Mouse (Mus musculus) spleen, postnatal 36 days (tissue): ENCODE data around the gene Oxld1.
A peak's percentile ranks its signal among the peaks of the same experiment; 100 is the strongest.

Experiments
- DNase-seq, 2 experiments: peaks; one replicate each; pipeline ENCODE4 v3.0.0; 2022; ENCODE audit warnings: low spot score in 2 of 2, mixed read lengths in 1 of 2

The Oxld1 gene

GRCm38 (mm10) chr11:120483448-120483934, 25.6 kb upstream of the Oxld1 start:
- DNase-seq: no peak

- DNase-seq: no peak
Observed at GRCm38 (mm10) chr11:120472052-120472451, 14.2 kb upstream of the Oxld1 start.

DNA sequence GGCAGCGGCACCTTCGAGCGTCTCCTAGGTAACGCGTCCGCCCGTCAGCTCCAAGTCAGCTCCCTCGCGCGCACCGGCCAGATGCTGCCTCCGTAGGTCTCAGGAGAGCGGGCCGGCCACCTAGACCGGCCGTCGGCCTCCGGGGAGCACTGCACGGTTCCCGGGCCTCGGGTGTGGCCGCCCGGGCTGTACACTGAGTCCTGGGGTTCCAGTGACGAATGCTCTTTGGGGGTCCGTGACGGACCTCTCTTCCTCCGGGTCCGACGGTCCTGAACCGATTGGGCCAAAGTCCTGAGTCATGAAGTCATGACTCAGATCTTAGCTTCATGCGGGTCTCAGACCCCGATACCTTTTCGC, 9.8 kb upstream of the Oxld1 start:
- no peak for DNase-seq

DNA sequence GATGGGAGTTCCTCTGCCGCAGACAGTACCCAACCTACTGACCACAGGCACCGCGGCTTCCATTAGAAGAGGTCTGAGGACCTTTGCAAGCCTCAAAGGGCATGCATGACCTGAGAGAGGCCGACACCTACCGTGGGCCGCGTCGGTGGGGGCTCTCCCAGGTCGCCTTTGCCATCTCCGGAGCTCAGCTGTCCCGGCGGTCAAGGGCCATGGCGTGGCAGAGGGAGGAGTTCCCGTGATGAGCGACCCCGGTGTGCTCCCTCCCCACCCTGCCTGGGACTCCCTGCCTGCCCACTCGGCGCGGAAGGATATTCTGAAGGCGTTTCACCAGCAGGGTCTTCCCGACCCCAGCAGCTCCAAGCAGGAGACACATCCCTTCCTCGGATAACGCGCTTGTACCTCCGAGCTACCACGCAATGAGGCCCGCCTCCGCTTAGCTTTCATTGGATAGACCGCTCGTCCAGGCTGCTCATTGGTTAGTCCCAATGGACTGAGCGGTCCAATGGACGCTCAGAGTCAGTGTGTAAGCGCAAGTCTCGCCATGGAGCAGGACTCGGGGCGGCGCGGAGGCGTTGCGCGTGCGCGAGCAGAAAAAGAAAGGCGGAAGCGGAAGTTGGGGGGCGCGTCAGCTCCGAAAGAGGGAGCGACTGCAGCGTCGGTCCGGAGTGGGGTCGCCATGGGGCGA, 9.3 kb upstream of the Oxld1 start, which contains the start of gene Arl16:
TSS of gene Arl16 (minus strand) at position 557 of the 685 bp plus-strand sequence.
- DNase-seq: peak; percentile 95

DNA sequence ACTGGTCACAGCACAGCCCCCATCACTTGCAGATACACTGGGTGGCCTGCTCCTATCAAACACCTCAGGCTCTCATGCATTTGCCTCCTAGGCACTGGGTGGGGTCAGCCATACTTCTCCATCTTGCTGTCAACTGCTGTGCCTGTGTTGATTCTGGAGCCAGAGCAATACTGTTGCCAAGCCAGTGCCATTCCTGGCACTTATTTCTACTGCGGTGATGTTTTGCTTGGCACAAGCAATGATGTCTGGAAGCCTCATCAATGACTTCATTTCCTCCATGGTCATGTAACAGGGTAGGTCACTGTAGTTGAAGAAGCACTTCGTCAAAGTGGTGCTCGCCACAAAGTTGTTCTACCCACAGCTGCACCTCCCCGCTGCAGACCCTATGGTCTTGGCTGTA, 7.7 kb upstream of the Oxld1 start:
- no peak for DNase-seq

DNA sequence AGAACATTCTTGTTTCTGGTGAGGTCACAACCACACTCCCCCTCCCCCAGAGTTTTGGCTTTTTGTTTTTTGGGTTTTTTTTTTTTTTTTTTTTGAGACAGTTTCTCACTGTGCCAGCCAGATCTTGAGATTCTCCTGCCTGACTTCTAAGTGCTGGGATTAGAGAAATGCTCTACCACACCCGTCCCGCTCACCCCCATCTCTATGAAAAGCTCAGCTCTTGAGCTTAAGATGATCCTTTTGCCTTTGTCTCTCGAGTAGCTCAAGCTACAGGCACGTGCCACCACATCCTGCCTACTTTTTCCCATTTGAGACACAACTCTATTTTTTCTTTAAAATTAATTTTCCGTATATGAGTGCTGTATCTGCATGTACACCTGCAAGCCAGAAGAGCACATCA, 6.5 kb upstream of the Oxld1 start:
- no peak for DNase-seq

DNA sequence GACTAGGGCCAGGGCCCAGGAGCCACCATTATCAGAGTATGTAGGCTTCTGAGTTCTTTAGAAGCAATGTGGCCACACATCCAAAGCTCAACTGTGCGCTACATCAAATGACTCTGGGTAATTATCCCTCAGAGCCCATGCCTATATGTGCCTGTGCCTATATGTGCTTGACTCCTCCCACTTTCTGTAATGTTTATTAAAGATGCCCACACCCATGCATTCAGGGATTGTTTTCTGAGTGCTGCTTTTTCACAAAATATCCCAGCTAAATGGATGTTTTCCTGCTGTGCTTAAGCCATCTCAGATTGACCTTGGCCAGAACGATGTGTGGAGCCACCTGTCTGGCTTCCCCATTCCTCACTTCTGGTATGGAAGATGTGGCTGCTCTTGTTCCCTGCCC, 5.7 kb upstream of the Oxld1 start:
- DNase-seq: no peak

GRCm38 (mm10) chr11:120458847-120459597, 1.2 kb upstream of the Oxld1 start:
- DNase-seq: no peak

DNA sequence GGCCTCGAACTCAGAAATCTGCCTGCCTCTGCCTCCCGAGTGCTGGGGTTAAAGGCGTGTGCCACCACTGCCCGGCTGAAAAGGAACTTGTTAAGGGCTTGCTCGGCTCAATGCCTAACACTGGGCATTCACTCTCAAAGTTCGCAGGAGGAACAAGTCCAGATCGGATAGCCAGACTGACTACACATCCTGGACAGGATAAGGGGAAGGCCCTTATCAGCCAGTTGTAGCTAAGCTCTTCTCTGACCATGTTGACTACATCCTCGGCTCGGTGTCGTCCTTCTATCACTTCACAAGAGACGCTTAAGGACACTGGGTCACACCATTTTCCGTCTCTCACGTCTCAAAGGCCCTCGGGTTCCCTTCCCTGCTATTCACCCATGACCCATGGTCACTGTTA, 498 bp downstream of the Oxld1 start:
- no peak for DNase-seq

DNA sequence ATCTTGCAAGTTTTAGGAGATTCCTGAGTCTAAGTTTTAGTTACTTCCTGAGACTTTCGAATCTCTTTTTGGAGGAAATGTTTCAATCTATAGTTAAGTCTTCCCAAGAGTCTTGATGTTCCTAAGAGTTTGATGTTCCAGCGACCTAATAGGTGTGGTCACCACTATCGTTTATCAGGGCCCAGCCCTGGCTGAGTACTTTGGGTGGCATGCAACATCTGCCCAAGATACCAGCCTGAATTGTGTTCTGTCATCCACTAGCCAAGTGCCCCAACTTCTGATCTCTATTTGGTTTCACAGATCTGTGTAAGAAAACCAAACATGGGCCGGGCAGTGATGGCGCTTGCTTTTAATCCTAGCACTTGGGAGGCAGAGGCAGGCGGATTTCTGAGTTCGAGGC, 2.5 kb downstream of the Oxld1 start:
- no peak for DNase-seq

GRCm38 (mm10) chr11:120454965-120455364, 2.9 kb downstream of the Oxld1 start:
- no peak for DNase-seq

GRCm38 (mm10) chr11:120453306-120453705, 4.6 kb downstream of the Oxld1 start, which contains the start of gene Pde6g:
TSS of gene Pde6g (minus strand) at chr11:120453500.
- no peak for DNase-seq

- no peak for DNase-seq
Observed at GRCm38 (mm10) chr11:120452246-120452645, 5.6 kb downstream of the Oxld1 start.

DNA sequence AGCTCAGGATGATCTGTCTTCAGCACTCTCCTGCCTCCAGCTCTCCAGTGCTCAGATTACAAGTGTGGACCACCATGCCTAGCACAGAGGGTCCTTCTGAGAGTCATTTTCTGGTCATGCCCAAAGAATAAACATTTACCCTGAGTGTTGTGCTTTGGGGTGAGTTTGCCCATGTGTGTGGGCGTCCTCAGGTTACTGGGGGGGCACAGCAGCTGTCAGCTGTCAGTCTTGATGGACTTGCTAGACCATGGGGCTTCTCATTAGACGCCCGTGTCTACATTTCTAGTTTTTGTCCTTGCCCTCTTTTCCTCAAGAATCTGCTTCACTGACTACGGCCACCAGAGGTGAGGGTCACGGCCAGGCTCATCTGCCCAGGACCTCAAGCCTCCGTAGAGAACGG, 10.7 kb downstream of the Oxld1 start:
- no peak for DNase-seq

DNA sequence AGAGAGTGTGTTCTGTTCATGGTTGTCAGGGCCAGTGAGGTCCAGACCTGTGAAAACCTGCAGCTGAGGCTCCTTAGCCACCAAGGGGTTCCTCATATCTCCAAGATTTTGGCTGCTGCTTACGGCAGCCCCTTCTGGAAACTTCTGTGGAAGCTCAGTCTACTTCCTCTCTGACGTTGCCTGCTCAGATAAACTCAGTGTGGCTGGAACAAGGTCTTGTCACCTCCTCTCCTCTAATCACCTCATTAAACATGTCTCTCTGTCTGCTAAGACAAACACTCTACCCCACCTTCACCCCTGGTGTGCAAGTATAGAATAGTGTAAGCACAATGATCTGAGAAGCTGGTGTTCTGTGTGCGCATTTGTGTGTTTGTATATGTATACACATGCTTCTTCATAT, 12.4 kb downstream of the Oxld1 start:
- no peak for DNase-seq

DNA sequence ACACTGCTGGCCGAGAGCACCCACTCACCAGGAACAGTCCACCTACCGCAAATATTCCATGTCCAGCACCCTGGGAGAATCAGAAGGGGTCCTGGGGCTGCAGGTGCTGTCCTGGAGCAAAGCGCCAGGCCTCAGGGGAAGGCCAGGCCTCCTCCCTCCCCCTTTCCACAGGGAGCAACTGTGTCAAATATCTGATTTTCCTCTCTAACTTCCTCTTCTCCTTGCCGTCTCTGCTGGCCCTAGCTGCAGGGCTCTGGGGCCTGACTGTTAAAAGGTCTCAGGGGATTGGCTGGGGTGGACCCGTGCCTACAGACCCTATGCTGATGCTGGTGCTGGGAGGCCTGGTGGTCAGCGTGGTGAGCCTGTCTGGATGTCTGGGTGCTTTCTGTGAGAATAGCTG, 13.8 kb downstream of the Oxld1 start:
- no peak for DNase-seq

- no peak for DNase-seq
Observed at GRCm38 (mm10) chr11:120442765-120443280, 15.0 kb downstream of the Oxld1 start.

DNA sequence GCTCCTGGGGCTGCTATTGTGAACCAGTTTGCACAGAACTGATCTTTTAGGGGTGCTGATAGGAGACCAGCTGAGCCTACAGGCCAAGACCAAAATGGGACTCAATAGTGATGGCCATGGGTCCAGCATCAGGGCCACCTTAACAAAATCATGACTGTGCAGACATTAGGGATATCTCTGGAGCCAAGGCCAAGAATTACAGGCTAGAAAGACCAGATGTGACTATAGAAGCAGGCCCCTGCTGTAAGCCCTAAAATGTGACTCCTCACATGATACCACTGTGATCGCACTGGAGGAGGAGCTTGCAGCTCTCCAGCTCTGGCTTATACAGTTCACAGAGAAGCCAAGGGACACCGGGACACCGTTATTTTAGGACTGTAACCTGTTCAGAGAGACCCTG, 15.5 kb downstream of the Oxld1 start, which contains the start of gene Tspan10:
TSS of gene Tspan10 (plus strand) at position 301 of the 400 bp plus-strand sequence.
- DNase-seq: no peak

DNA sequence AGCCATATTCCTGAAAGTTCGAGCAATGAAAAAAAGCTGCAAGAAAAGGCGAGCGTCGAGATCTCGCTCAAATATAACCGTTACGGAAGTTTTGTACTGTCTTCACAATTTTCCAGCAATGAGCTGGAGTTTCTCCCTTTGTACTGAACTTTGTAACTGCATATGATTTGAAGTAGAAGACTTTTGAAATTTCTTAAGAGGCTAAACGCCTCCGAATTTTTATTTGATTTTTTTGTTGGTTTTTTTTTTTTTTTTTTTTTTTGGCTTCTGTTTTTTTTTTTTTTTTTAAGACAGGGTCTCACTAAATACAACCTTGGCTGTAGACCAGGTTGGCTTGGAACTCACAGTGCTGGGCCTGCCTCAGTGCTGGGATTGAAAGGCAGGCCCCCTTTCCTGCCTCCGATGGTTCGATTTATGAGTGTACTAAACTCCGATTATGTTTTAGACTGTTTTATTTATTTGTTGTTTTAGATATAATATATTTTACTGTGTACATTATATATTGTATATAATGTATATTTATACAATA, 19.9 kb downstream of the Oxld1 start:
- no peak for DNase-seq

DNA sequence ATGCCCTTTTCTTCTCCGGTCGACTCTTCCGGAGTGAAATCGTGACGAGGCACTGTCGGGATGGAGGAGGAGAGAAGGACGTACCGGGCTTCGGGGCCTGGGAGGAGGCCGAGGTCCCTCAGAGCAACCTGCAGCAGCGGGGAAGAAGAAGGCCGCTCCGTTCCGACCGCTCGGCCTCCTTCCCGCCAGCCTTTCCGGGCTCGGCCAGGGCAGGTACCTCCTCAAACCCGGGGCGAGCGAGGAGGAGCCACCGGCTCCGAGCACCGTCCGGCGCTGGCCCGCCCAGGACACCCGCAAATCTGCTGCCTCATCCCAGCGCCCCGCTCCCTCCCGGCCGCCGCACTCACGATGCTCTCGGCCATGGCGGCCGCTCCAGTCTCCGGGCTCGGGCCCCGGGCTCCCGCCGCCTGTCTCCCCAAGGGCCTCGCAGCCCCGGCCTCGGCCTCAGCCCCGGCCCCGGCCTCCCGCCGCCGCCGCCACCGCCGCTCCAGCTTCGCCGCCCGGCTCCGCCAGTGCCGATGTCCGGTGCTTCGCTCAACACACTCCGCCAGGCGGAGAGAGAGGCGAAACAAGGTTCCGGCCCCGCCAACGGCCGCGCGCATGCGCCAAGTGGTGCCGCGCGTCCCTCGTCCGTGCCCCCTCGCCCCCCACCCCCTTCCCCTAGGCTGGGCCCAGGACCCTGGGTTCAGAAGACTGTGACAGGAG, 20.6 kb downstream of the Oxld1 start, which contains the start of gene Nploc4:
TSS of gene Nploc4 (minus strand) at position 557 of the 705 bp plus-strand sequence.
- peak; percentile 77 to 82 for DNase-seq

GRCm38 (mm10) chr11:120426727-120427126, 31.1 kb downstream of the Oxld1 start:
- no peak for DNase-seq
